Mouse (Mus musculus): ENCODE results near the gene Col6a2.

DNA sequence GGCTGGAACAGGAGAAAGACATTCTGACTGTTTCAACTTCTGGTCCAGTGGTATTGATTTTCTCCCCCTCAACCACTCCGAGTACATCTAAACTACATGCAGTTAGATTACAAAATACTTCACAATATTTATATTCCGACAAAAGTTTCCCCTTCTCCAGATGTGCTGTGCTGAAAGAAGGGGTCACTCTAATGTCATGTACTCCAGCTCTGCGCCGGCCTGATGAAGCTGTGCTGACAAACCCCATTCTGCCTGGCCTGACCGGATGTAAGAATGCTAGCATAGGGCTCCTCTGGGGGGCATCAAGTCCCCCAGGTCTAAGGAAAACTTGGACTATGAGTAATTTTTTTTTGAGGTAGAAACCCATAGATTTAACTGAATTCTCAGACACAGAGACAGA, 4.3 kb upstream of the Col6a2 start:
- TF ChIP-seq CTCF (IDR thresholded peaks at IDR 0.05; ENCODE audit: extremely low read depth, insufficient read length, insufficient replicate concordance, low read depth, low read length) (no peak), POLR2A (IDR thresholded peaks at IDR 0.05; ENCODE audit: low read depth, low read length) (no peak)

All from small intestine, adult 2 months (tissue).